Mouse (Mus musculus) liver, embryonic 16.5 days (tissue): ENCODE data around the gene Kctd4. TPM values are rescaled to one million over a fixed set of nuclear protein-coding genes. Genes with fewer than 3 reads are reported as not detected.

Source experiments
- ATAC-seq: fragments of 200-750 bp; cut with Nextera tagmentation; 2 replicates; pipeline ENCODE4 v1.8.0; 2017; ENCODE audit warnings: low read depth, mild to moderate bottlenecking, moderate number of reproducible peaks, moderate library complexity
- H3K27ac ChIP-seq: fragments of 300-500 bp; sonication (generic); 2 replicates; pipeline ENCODE4 v1.5.1; 2014; ENCODE audit warnings: mild to moderate bottlenecking, low read length
- H3K27me3 ChIP-seq: fragments of 300-500 bp; sonication (generic); 2 replicates; pipeline ENCODE4 v1.6.1; 2014; ENCODE audit warnings: low read depth, low read length, mixed read lengths; ENCODE audit not compliant: control insufficient read depth, insufficient read depth
- H3K36me3 ChIP-seq: fragments of 300-500 bp; sonication (generic); 2 replicates; pipeline ENCODE4 v1.6.1; 2014; ENCODE audit warnings: mild to moderate bottlenecking; ENCODE audit not compliant: control insufficient read depth, insufficient read depth
- H3K4me1 ChIP-seq: fragments of 300-500 bp; sonication (generic); 2 replicates; pipeline ENCODE4 v1.6.1; 2014; ENCODE audit warnings: low read depth, low read length, mixed read lengths; ENCODE audit not compliant: control insufficient read depth
- H3K4me2 ChIP-seq: fragments of 300-500 bp; sonication (generic); 2 replicates; pipeline ENCODE4 v1.6.1; 2014; ENCODE audit warnings: low read depth, low read length, mixed read lengths
- H3K4me3 ChIP-seq: fragments of 300-500 bp; sonication (generic); 2 replicates; pipeline ENCODE4 v1.5.1; 2014; ENCODE audit warnings: low read depth, mild to moderate bottlenecking, low read length
- H3K9ac ChIP-seq: fragments of 300-500 bp; sonication (generic); 2 replicates; pipeline ENCODE4 v1.6.1; 2014; ENCODE audit warnings: low read depth, low read length
- H3K9me3 ChIP-seq: fragments of 300-500 bp; sonication (generic); replicated peaks from 2 replicates; pipeline ENCODE4 v1.6.1; 2016; ENCODE audit warnings: low read length; ENCODE audit not compliant: control insufficient read depth
- WGBS: fragments of 180-500 bp; shearing (Covaris S2); extraction: QIAGEN DNeasy Blood & Tissue Kit; methylation state at CpG from one replicate; pipeline ENCODE4 v1.1.7; 2014; ENCODE audit not compliant: insufficient replicate concordance; 5-methylcytosine and 5-hydroxymethylcytosine counted together
- polyA plus RNA-seq: library from polyadenylated mRNA; unstranded; fragments of >200 nt; fragmentation: Nextera tagmentation; extraction: Ambion mirVana; gene quantifications from 2 replicates; pipeline ENCODE4 v1.2.1, GENCODE M21; 2015

Kctd4 gene
- polyA plus RNA-seq, 1 experiment from 2014 or later = 0.13 TPM

- ATAC-seq = no peak
- 90% methylated on average over 1 of the region's 1 CpGs for WGBS
Observed at GRCm38 (mm10) chr14:75941500-75941899, 13.3 kb upstream of the Kctd4 start.

GRCm38 (mm10) chr14:75942365-75942764 lies 12.4 kb upstream of the Kctd4 start:
- no peak for ATAC-seq
- no peak overlapping the region for H3K4me3 ChIP-seq
- H3K9me3 ChIP-seq = no peaks in the 10 kb centered on the region
- no peak overlapping the region for H3K27ac ChIP-seq
- H3K27me3 ChIP-seq = no peaks in the 10 kb centered on the region
- H3K4me1 ChIP-seq = no peaks in the 10 kb centered on the region
- no peak overlapping the region for H3K4me2 ChIP-seq
- no peak overlapping the region for H3K9ac ChIP-seq
- WGBS = 78% methylated on average over 3 of the region's 3 CpGs
- H3K36me3 ChIP-seq = no peaks in the 10 kb centered on the region

More at GRCm38 (mm10) chr14:75941500-75941899, 13.3 kb upstream of the Kctd4 start:
- Histone ChIP-seq H3K27ac (no peak overlapping the region), H3K36me3 (no peaks in the 10 kb centered on the region), H3K4me3 (no peak overlapping the region), H3K4me2 (no peak overlapping the region), H3K9me3 (no peaks in the 10 kb centered on the region), H3K9ac (no peak overlapping the region), H3K27me3 (no peaks in the 10 kb centered on the region), H3K4me1 (no peaks in the 10 kb centered on the region)

GRCm38 (mm10) chr14:75947674-75948073 lies 7.1 kb upstream of the Kctd4 start:
- ATAC-seq = 0 out of 2 replicates have a peak, but pooled peaks have one; percentile 35
- Histone ChIP-seq H3K4me3 (no peak overlapping the region), H3K36me3 (no peaks in the 10 kb centered on the region), H3K27me3 (no peaks in the 10 kb centered on the region), H3K9ac (no peak overlapping the region), H3K4me2 (no peak overlapping the region), H3K27ac (no peak overlapping the region), H3K9me3 (no peaks in the 10 kb centered on the region), H3K4me1 (no peaks in the 10 kb centered on the region)
- WGBS = 44% methylated on average over 3 of the region's 3 CpGs

- H3K27me3 ChIP-seq = no peaks in the 10 kb centered on the region
- no peak overlapping the region for H3K4me3 ChIP-seq
- no peak overlapping the region for H3K27ac ChIP-seq
- no peak for ATAC-seq
- no peak overlapping the region for H3K4me2 ChIP-seq
- H3K9ac ChIP-seq = no peak overlapping the region
- WGBS = 59% methylated on average over 2 of the region's 2 CpGs
- no peaks in the 10 kb centered on the region for H3K9me3 ChIP-seq
- no peaks in the 10 kb centered on the region for H3K4me1 ChIP-seq
- H3K36me3 ChIP-seq = no peaks in the 10 kb centered on the region
Observed at GRCm38 (mm10) chr14:75953011-75953410, 1.8 kb upstream of the Kctd4 start.

GRCm38 (mm10) chr14:75962250-75962649 lies 7.4 kb downstream of the Kctd4 start:
- Histone ChIP-seq H3K36me3 (no peaks in the 10 kb centered on the region), H3K4me3 (no peak overlapping the region), H3K4me1 (no peaks in the 10 kb centered on the region), H3K27me3 (no peaks in the 10 kb centered on the region), H3K4me2 (no peak overlapping the region), H3K9me3 (no peaks in the 10 kb centered on the region), H3K27ac (no peak overlapping the region), H3K9ac (no peak overlapping the region)
- 81% methylated on average over 9 of the region's 9 CpGs for WGBS
- ATAC-seq = no peak

- no peak for ATAC-seq
- Histone ChIP-seq H3K36me3 (no peaks in the 10 kb centered on the region), H3K9ac (no peak overlapping the region), H3K9me3 (no peaks in the 10 kb centered on the region), H3K27ac (no peak overlapping the region), H3K4me3 (no peak overlapping the region), H3K27me3 (no peaks in the 10 kb centered on the region), H3K4me2 (no peak overlapping the region), H3K4me1 (no peaks in the 10 kb centered on the region)
- WGBS = 80% methylated on average over 5 of the region's 5 CpGs
Observed at GRCm38 (mm10) chr14:75963215-75963614, 8.4 kb downstream of the Kctd4 start.

GRCm38 (mm10) chr14:75964000-75964399 lies 9.2 kb downstream of the Kctd4 start:
- Histone ChIP-seq H3K4me1 (no peaks in the 10 kb centered on the region), H3K9me3 (no peaks in the 10 kb centered on the region), H3K9ac (no peak overlapping the region), H3K36me3 (no peaks in the 10 kb centered on the region), H3K27me3 (no peaks in the 10 kb centered on the region), H3K4me2 (no peak overlapping the region), H3K27ac (no peak overlapping the region), H3K4me3 (no peak overlapping the region)
- ATAC-seq = no peak
- WGBS = 63% methylated on average over 5 of the region's 5 CpGs

GRCm38 (mm10) chr14:75964433-75964832 lies 9.6 kb downstream of the Kctd4 start:
- WGBS = 82% methylated on average over 1 of the region's 1 CpGs
- Histone ChIP-seq H3K4me2 (no peak overlapping the region), H3K4me3 (no peak overlapping the region), H3K4me1 (no peaks in the 10 kb centered on the region), H3K9me3 (no peaks in the 10 kb centered on the region), H3K27ac (no peak overlapping the region), H3K9ac (no peak overlapping the region), H3K36me3 (no peaks in the 10 kb centered on the region), H3K27me3 (no peaks in the 10 kb centered on the region)
- ATAC-seq = no peak

GRCm38 (mm10) chr14:75967291-75967690 lies 12.5 kb downstream of the Kctd4 start:
- no peak overlapping the region for H3K4me2 ChIP-seq
- 69% methylated on average over 5 of the region's 5 CpGs for WGBS

More at GRCm38 (mm10) chr14:75967291-75967690, 12.5 kb downstream of the Kctd4 start:
- Histone ChIP-seq H3K9me3 (no peaks in the 10 kb centered on the region), H3K27me3 (no peaks in the 10 kb centered on the region), H3K9ac (no peak overlapping the region), H3K36me3 (no peaks in the 10 kb centered on the region), H3K4me1 (no peaks in the 10 kb centered on the region), H3K27ac (no peak overlapping the region), H3K4me3 (no peak overlapping the region)
- no peak for ATAC-seq
